Mouse (Mus musculus) left cerebral cortex, adult 18-20 months (tissue): ENCODE results near the gene Gm10837. TPM values are rescaled to one million over a fixed set of nuclear protein-coding genes. Genes with fewer than 3 reads are reported as not detected.

Experiments used
- DNase-seq, 2 experiments: peaks; one replicate each; pipeline ENCODE4 v3.0.0; 2021 to 2022; ENCODE audit warnings: low spot score in 2 of 2, mixed read lengths in 1 of 2
- total RNA-seq, 2 experiments: library from RNA; stranded (reverse); gene quantifications; 2 replicates each; pipeline ENCODE4 v1.2.3; 2021

Gm10837 gene
- total RNA-seq, 2 experiments from 2014 or later = not detected

GRCm38 (mm10) chr14:122513511-122514036, 23.2 kb downstream of the Gm10837 start:
- DNase-seq = no peak

GRCm38 (mm10) chr14:122528475-122528874, 38.1 kb downstream of the Gm10837 start:
- no peak for DNase-seq

DNA sequence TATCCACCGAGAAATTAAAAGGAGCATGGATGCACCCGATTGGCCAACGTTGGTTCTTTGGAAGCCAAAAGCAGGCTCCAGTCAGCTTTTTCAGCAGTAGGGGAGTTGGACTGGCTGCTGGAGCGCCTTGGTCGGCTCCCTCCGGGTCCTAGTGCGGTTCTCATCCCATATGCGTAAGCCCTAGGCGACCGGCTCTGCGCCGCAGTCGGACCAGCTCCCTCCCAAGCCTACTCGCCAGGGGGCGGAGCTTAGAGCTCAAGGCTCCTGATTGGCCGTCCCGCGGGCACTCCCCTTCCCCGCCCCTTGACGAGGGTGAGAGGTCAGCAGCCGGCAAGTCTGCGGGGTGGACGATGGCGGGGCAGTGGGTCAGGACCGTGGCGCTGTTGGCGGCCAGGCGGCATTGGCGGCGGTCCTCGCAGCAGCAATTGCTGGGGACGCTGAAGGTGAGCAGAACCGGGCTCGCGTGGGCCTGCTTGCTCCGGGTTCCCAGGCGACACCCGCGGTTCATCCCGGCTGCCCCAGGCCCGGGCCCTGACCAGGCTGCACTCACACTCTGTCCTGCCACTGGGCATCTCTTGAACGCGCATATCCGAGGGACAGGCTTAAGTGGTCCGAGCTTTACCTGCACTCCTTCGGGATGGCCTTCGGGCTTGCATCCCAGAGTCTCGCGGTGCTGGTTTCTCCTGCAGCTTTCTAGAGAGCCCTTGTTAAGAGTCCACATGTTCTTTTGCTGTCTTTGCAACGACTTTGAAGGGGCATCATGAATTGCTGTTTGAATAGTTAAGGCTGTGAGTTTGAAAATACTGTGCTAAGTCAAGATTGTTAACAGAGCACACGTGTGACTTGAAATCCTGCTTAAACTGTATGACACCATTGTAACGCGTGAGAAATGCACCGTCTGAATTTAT, 43.9 kb downstream of the Gm10837 start, which contains the start of gene Pcca:
Gene Pcca (plus strand): TSS at position 308 of the 908 bp plus-strand sequence.
- peak; percentile 95 to 96 for DNase-seq

- DNase-seq = no peak
Measured at GRCm38 (mm10) chr14:122535986-122536385, 45.6 kb downstream of the Gm10837 start.

Other genes with a start within 250 kb of the Gm10837 start
- under 1 TPM; 0.28 to 0.35 TPM for gene Gm5089, start 39.5 kb upstream of the Gm10837 start, total RNA-seq
- 1 to 10 TPM; 3.0 to 4.0 TPM for gene Zic5, start 24.9 kb upstream of the Gm10837 start, total RNA-seq
- gene Zic2, start 15.2 kb upstream of the Gm10837 start, total RNA-seq = 10 to 100 TPM; 19.0 to 20.2 TPM
- 10 to 100 TPM; 38.9 to 42.5 TPM for gene Pcca, start 43.7 kb downstream of the Gm10837 start, total RNA-seq